In the genomic region with DNA sequence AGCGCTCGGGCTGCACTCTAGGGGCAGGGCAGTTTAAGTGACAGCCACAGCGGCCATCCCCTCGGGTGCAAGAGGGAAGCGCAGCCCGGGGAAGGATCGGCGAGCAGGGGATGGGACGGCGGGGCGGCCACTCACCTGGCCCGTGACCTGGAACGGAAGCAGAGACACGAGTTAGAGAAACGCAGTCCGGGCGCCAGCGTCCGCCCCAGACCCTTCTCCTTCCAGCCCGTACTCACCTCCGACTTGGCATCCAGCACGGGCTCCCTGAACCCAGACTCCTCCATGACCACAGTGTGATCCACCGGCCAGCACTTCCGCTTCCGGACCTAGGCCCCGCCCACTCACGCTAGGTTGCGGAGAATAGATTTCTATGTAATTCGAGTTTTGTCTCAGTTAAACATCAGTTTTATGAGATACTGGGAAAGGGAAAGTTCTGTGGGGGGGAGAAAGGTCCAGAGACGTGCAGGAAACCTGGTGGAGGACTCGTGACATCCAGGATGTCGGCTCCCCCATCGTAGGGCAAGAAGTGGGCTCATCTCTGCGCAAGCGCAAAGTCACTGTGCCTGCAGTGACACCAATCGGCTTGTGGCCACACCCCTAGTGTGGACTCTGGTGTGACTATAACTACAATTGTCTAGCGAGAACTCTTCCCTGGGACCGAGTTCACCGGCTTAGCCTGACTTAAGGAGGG, we compare ENCODE assay signal across 8 mouse cellular contexts. TPM values are rescaled to one million over a fixed set of nuclear protein-coding genes. Genes with fewer than 3 reads are reported as not detected.
A peak's percentile ranks its signal among the peaks of the same experiment; 100 is the strongest.
DNase-seq lines count a peak whose midpoint lies in the region; ATAC-seq lines count a peak whose summit lies in the region.

A gene (minus strand): TSS at position 534 of the 691 bp plus-strand sequence.

- WGBS in hindbrain, embryonic 12.5 days, result under 1% methylated on average over 39 of the region's 39 CpGs

- H3K27me3 ChIP-seq in hindbrain, embryonic 12.5 days, result 0 out of 2 replicates have a peak, but pooled peaks cover 4% of the 10 kb centered on the region

- H3K9ac ChIP-seq in hindbrain, embryonic 12.5 days, result peak within 1 kb of the TSS; percentile 66

- ATAC-seq in hindbrain, embryonic 12.5 days (ENCODE audit: low FRiP score), result peak; percentile 99

- H3K4me1 ChIP-seq in hindbrain, embryonic 12.5 days, result peaks cover 9% of the 10 kb centered on the region

- peak within 1 kb of the TSS; percentile 83 for H3K27ac ChIP-seq in hindbrain, embryonic 12.5 days

- H3K4me3 ChIP-seq in hindbrain, embryonic 12.5 days, result peak within 1 kb of the TSS; percentile 61

- no peaks in the 10 kb centered on the region for H3K9me3 ChIP-seq in hindbrain, embryonic 12.5 days (replicated peaks)

- peak within 1 kb of the TSS; percentile 81 for H3K4me2 ChIP-seq in hindbrain, embryonic 12.5 days (replicated peaks)

- peak; percentile 89 for DNase-seq in Muller cell, postnatal 12 days (ENCODE audit: inconsistent ontology term)
- DNase-seq in cerebellum, adult 9-11 months, result peak; percentile 95
- DNase-seq in frontal cortex, postnatal 10 days (ENCODE audit: low spot score in 2 of 2), result peak; percentile 85 to 87
- peak; percentile 92 to 95 for DNase-seq in layer of hippocampus, postnatal 14 days (ENCODE audit: low spot score in 2 of 2)
- peak; percentile 91 for DNase-seq in lung, postnatal 14 days
- DNase-seq in retina, adult 2 months (ENCODE audit: low read depth, low spot score), result peak; percentile 78
- DNase-seq in thymus, postnatal 36 days, result peak; percentile 85 to 90

- 0 out of 2 replicates have a peak, but pooled peaks cover 5% of the 10 kb centered on the region for H3K36me3 ChIP-seq in hindbrain, embryonic 12.5 days

RNA-seq across cellular contexts. Expression of the gene that starts here (rescaled TPM):
- 89.2 and 100 TPM in 2 replicates for polyA plus RNA-seq in hindbrain, embryonic 12.5 days (2016; fragmentation: Nextera tagmentation; extraction: Ambion mirVana)
- 10 to 100 TPM; 56.3 to 57.5 TPM for total RNA-seq in layer of hippocampus, postnatal 14 days (2021)

Comparison
In these comparisons a context has a peak if more than half of its experiments do, and no peak if none do; other contexts are left out.
1. Peak in every context shown above with its lines: DNase-seq, ATAC-seq, H3K4me3 ChIP-seq and H3K27ac ChIP-seq.